Mouse (Mus musculus): ENCODE results near the gene Slc38a10.

- TF ChIP-seq POLR2A (IDR thresholded peaks at IDR 0.05; ENCODE audit: control insufficient read depth, low read depth, low read length) (no peak), CTCF (IDR thresholded peaks at IDR 0.05; ENCODE audit: control insufficient read depth, insufficient read depth, insufficient replicate concordance, low read depth, low read length) (no peak)
These were observed 24.3 kb downstream of the Slc38a10 start for GRCm38 (mm10) chr11:120126845-120127244.
